Mouse (Mus musculus): ENCODE data around the gene Cacng1. TPM values are rescaled to one million over a fixed set of nuclear protein-coding genes. Genes with fewer than 3 reads are reported as not detected.

Cacng1 gene
- 0.15 and 0.20 TPM in 2 replicates for polyA plus RNA-seq (2014; fragmentation: Nextera tagmentation; extraction: Ambion mirVana)

GRCm38 (mm10) chr11:107716332-107716938 is at the start of gene Cacng1:
Cacng1 (minus strand) TSS chr11:107716522.
- no peak for ATAC-seq (ENCODE audit: insufficient read depth)
- DNase-seq = no peak
- Histone ChIP-seq H3K27me3 (ENCODE audit: insufficient read depth, low read length) (no peaks in the 10 kb centered on the region), H3K4me3 (ENCODE audit: low read depth, low read length) (no peak within 1 kb of the TSS), H3K9ac (no peak within 1 kb of the TSS), H3K4me2 (no peak within 1 kb of the TSS), H3K4me1 (ENCODE audit: insufficient read depth) (no peaks in the 10 kb centered on the region), H3K9me3 (ENCODE audit: low read depth, low read length) (no peaks in the 10 kb centered on the region), H3K27ac (ENCODE audit: low read depth) (no peak within 1 kb of the TSS), H3K36me3 (ENCODE audit: insufficient read depth) (no peaks in the 10 kb centered on the region)
- no peak for TF ChIP-seq CTCF (IDR thresholded peaks at IDR 0.05; ENCODE audit: low read depth)
- 62% methylated on average over 16 of the region's 16 CpGs for WGBS

GRCm38 (mm10) chr11:107762688-107763460 is 46.6 kb upstream of the Cacng1 start:
- H3K4me2 ChIP-seq = no peak overlapping the region
- H3K4me3 ChIP-seq (ENCODE audit: low read depth, low read length) = no peak overlapping the region
- H3K27ac ChIP-seq (ENCODE audit: low read depth) = no peak overlapping the region
- no peak; the same call in 1 of the 2 replicates for ATAC-seq (ENCODE audit: insufficient read depth)
- WGBS = 36% methylated on average over 8 of the region's 8 CpGs
- no peaks in the 10 kb centered on the region for H3K27me3 ChIP-seq (ENCODE audit: insufficient read depth, low read length)
- DNase-seq = peak; percentile 58
- peaks cover 3% of the 10 kb centered on the region; the same call in 1 of the 2 replicates for H3K4me1 ChIP-seq (ENCODE audit: insufficient read depth)
- no peak overlapping the region for H3K9ac ChIP-seq
- H3K36me3 ChIP-seq (ENCODE audit: insufficient read depth) = no peaks in the 10 kb centered on the region
- H3K9me3 ChIP-seq (ENCODE audit: low read depth, low read length) = no peaks in the 10 kb centered on the region
- peak; percentile 16; the same call in 1 of the 2 replicates for TF ChIP-seq CTCF (IDR thresholded peaks at IDR 0.05; ENCODE audit: low read depth)

GRCm38 (mm10) chr11:107761790-107762500 is 45.6 kb upstream of the Cacng1 start:
- WGBS = 50% methylated on average over 10 of the region's 10 CpGs
- Histone ChIP-seq H3K27me3 (ENCODE audit: insufficient read depth, low read length) (no peaks in the 10 kb centered on the region), H3K4me2 (no peak overlapping the region), H3K9ac (no peak overlapping the region), H3K4me3 (ENCODE audit: low read depth, low read length) (no peak overlapping the region), H3K27ac (ENCODE audit: low read depth) (no peak overlapping the region), H3K4me1 (ENCODE audit: insufficient read depth) (peaks cover 3% of the 10 kb centered on the region; the same call in 1 of the 2 replicates), H3K9me3 (ENCODE audit: low read depth, low read length) (no peaks in the 10 kb centered on the region), H3K36me3 (ENCODE audit: insufficient read depth) (no peaks in the 10 kb centered on the region)
- ATAC-seq (ENCODE audit: insufficient read depth) (no peak), DNase-seq (no peak)
- TF ChIP-seq CTCF (IDR thresholded peaks at IDR 0.05; ENCODE audit: low read depth) = no peak

GRCm38 (mm10) chr11:107760001-107760400 is 43.7 kb upstream of the Cacng1 start:
- WGBS = 65% methylated on average over 10 of the region's 10 CpGs
- no peak for TF ChIP-seq CTCF (IDR thresholded peaks at IDR 0.05; ENCODE audit: low read depth)
- no peak for DNase-seq
- Histone ChIP-seq H3K9ac (no peak overlapping the region), H3K27me3 (ENCODE audit: insufficient read depth, low read length) (no peaks in the 10 kb centered on the region), H3K4me2 (no peak overlapping the region), H3K4me3 (ENCODE audit: low read depth, low read length) (no peak overlapping the region), H3K27ac (ENCODE audit: low read depth) (no peak overlapping the region), H3K9me3 (ENCODE audit: low read depth, low read length) (no peaks in the 10 kb centered on the region), H3K36me3 (ENCODE audit: insufficient read depth) (no peaks in the 10 kb centered on the region), H3K4me1 (ENCODE audit: insufficient read depth) (peaks cover 3% of the 10 kb centered on the region; the same call in 1 of the 2 replicates)
- ATAC-seq (ENCODE audit: insufficient read depth) = no peak

GRCm38 (mm10) chr11:107759516-107759915 is 43.2 kb upstream of the Cacng1 start:
- Histone ChIP-seq H3K9ac (no peak overlapping the region), H3K27ac (ENCODE audit: low read depth) (no peak overlapping the region), H3K36me3 (ENCODE audit: insufficient read depth) (no peaks in the 10 kb centered on the region), H3K9me3 (ENCODE audit: low read depth, low read length) (no peaks in the 10 kb centered on the region), H3K4me2 (no peak overlapping the region), H3K27me3 (ENCODE audit: insufficient read depth, low read length) (no peaks in the 10 kb centered on the region), H3K4me3 (ENCODE audit: low read depth, low read length) (no peak overlapping the region), H3K4me1 (ENCODE audit: insufficient read depth) (peaks cover 3% of the 10 kb centered on the region; the same call in 1 of the 2 replicates)
- no peak for TF ChIP-seq CTCF (IDR thresholded peaks at IDR 0.05; ENCODE audit: low read depth)
- DNase-seq = no peak
- ATAC-seq (ENCODE audit: insufficient read depth) = no peak
- WGBS = 74% methylated on average over 9 of the region's 9 CpGs

GRCm38 (mm10) chr11:107749114-107749513 is 32.8 kb upstream of the Cacng1 start:
- no peak for ATAC-seq (ENCODE audit: insufficient read depth)
- no peak for DNase-seq
- H3K4me2 ChIP-seq = no peak overlapping the region
- no peak overlapping the region for H3K4me3 ChIP-seq (ENCODE audit: low read depth, low read length)
- H3K9me3 ChIP-seq (ENCODE audit: low read depth, low read length) = no peaks in the 10 kb centered on the region
- H3K27me3 ChIP-seq (ENCODE audit: insufficient read depth, low read length) = no peaks in the 10 kb centered on the region
- no peaks in the 10 kb centered on the region for H3K4me1 ChIP-seq (ENCODE audit: insufficient read depth)
- TF ChIP-seq CTCF (IDR thresholded peaks at IDR 0.05; ENCODE audit: low read depth) = no peak
- H3K27ac ChIP-seq (ENCODE audit: low read depth) = no peak overlapping the region
- 83% methylated on average over 5 of the region's 5 CpGs for WGBS
- no peaks in the 10 kb centered on the region for H3K36me3 ChIP-seq (ENCODE audit: insufficient read depth)
- H3K9ac ChIP-seq = no peak overlapping the region

Data from lung, embryonic 14.5 days (tissue).